Mouse (Mus musculus) layer of hippocampus, adult 6 months (tissue): ENCODE measurements around the gene Ivns1abp. TPM values are rescaled to one million over a fixed set of nuclear protein-coding genes. Genes with fewer than 3 reads are reported as not detected.

Source experiments
- long read RNA-seq, 2 experiments: library from polyadenylated mRNA; unstranded; transcript quantifications; one replicate each; pipeline ENCODE4 v2.0.0; 2019 to 2020
- polyA plus RNA-seq: library from polyadenylated mRNA; unstranded; fragments of <200 nt; fragmentation: Nextera tagmentation; gene quantifications from 2 replicates; pipeline ENCODE4 v1.2.3, GENCODE M21; 2021

Gene Ivns1abp
- 27.5 and 30.5 TPM in 2 replicates for polyA plus RNA-seq
- long read RNA-seq, experiment 1, transcript Ivns1abp-203 (8 exons, 2,783 nt) = minor isoform, 8 of 54 reads
- long read RNA-seq, experiment 1, transcript Ivns1abp-201 (15 exons, 3,511 nt) = major isoform, 30 of 54 reads
- long read RNA-seq, experiment 1, partial matches to known transcripts = 12 of 54 reads
- long read RNA-seq, experiment 1, other reads (novel, unspliced or antisense) = 4 of 54 reads
- long read RNA-seq, experiment 2, transcript Ivns1abp-204 (15 exons, 3,315 nt) = minor isoform, 9 of 299 reads
- long read RNA-seq, experiment 2, transcript Ivns1abp-203 (8 exons, 2,783 nt) = minor isoform, 29 of 299 reads
- long read RNA-seq, experiment 2, transcript Ivns1abp-201 (15 exons, 3,511 nt) = major isoform, 218 of 299 reads
- long read RNA-seq, experiment 2, partial matches to known transcripts = 10 of 299 reads
- long read RNA-seq, experiment 2, other reads (novel, unspliced or antisense) = 32 of 299 reads

DNA sequence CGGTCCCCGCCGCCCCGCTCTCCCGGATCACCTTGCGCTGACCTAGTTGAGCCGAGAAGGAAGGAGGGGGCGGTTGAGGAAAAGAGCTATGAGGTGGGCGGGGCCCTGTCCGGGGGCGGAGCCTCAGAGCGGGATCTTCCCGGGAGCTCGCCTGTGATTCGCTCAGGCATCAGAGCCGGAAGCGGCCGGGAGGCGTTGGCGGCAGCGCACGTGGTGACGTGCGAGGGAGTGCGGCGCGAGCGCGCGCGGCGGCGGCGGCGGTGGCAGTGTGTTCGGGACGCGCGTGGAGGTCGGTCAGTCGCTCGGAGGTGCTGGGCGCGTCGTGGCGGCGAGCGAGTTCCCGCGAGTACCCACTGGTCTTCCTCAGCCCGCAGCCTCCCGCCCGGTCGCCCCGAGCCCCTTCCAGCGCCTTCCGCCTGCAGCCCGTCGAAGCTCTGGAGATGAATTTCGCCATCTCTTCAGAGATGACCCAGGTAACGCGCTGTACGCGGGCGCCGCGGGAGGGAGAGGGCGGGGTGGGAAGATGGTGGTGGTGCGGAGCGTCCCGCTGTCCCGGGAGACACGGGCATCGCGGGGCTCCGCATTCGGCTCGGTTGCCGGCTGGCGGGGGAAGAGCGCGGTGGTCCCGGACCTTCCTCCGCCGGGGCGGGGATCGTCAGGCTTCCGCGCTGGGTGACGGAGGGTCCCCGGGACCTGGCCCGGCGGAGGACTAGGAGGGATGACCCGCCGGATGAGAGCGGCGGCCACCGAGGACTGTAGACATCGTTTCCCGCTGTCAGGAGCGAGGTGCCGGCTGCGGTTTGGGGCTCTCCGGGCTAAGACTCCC lies at the start of gene Ivns1abp:
Gene Ivns1abp (plus strand): TSS at position 195 of the 826 bp plus-strand sequence.

Other genes with a start within 250 kb of the Ivns1abp start
- gene Gm47985, start 161.9 kb upstream of the Ivns1abp start, polyA plus RNA-seq = not detected in 2 replicates
- gene Gm8947, start 152.1 kb upstream of the Ivns1abp start, polyA plus RNA-seq = not detected in 2 replicates
- gene Gm47995, start 146.0 kb upstream of the Ivns1abp start, polyA plus RNA-seq = not detected in 2 replicates
- not detected in 2 replicates for gene 3110040M04Rik, start 140.4 kb upstream of the Ivns1abp start, polyA plus RNA-seq
- not detected in 2 replicates for gene Gm47996, start 134.3 kb upstream of the Ivns1abp start, polyA plus RNA-seq
- 5.3 and 5.6 TPM in 2 replicates for gene Swt1, start 84.0 kb downstream of the Ivns1abp start, polyA plus RNA-seq
- 15.8 and 16.3 TPM in 2 replicates for gene Trmt1l, start 84.1 kb downstream of the Ivns1abp start, polyA plus RNA-seq
- gene Rnf2, start 156.5 kb downstream of the Ivns1abp start, polyA plus RNA-seq = 20.7 and 20.8 TPM in 2 replicates
- 0.40 and 1.1 TPM in 2 replicates for gene Fam129a, start 226.7 kb downstream of the Ivns1abp start, polyA plus RNA-seq